Mouse (Mus musculus): Measurements from ENCODE around the gene Gpr160. TPM values are rescaled to one million over a fixed set of nuclear protein-coding genes. Genes with fewer than 3 reads are reported as not detected.
"Not testable (repeated sequence)": the region's sequence is repeated elsewhere in the genome, so short reads cannot be mapped to it uniquely, and the experiment has no call there.

Gene Gpr160
- polyA plus RNA-seq, 1 experiment from 2014 or later = 10.1 TPM

- no peaks in the 10 kb centered on the region for H3K36me3 ChIP-seq (ENCODE audit: control insufficient read depth, insufficient read depth, low read length)
- 68% methylated on average over 5 of the region's 6 CpGs for WGBS
- no peaks in the 10 kb centered on the region for H3K4me1 ChIP-seq (ENCODE audit: control insufficient read depth, insufficient read depth, low read length)
- no peak overlapping the region for H3K4me2 ChIP-seq (replicated peaks; ENCODE audit: low read depth, low read length)
- no peak overlapping the region for H3K4me3 ChIP-seq (ENCODE audit: low read length)
- no peaks in the 10 kb centered on the region for H3K9me3 ChIP-seq (ENCODE audit: control insufficient read depth, low read length)
- H3K27ac ChIP-seq (ENCODE audit: low read depth, low read length) = no peak overlapping the region
- H3K9ac ChIP-seq (ENCODE audit: low read depth, low read length) = no peak overlapping the region
- no peak for ATAC-seq (ENCODE audit: low FRiP score, low TSS enrichment)
- H3K27me3 ChIP-seq (ENCODE audit: control insufficient read depth, insufficient read depth, low read length) = no peaks in the 10 kb centered on the region; the same call in 1 of the 2 replicates
Observed at GRCm38 (mm10) chr3:30851422-30851821, 4.3 kb upstream of the Gpr160 start.

- H3K4me1 ChIP-seq (ENCODE audit: control insufficient read depth, insufficient read depth, low read length) = no peaks in the 10 kb centered on the region
- H3K36me3 ChIP-seq (ENCODE audit: control insufficient read depth, insufficient read depth, low read length) = no peaks in the 10 kb centered on the region
- no peaks in the 10 kb centered on the region; the same call in 1 of the 2 replicates for H3K27me3 ChIP-seq (ENCODE audit: control insufficient read depth, insufficient read depth, low read length)
- no peaks in the 10 kb centered on the region for H3K9me3 ChIP-seq (ENCODE audit: control insufficient read depth, low read length)
- no peak overlapping the region for H3K27ac ChIP-seq (ENCODE audit: low read depth, low read length)
- 91% methylated on average over 5 of the region's 5 CpGs for WGBS
- ATAC-seq (ENCODE audit: low FRiP score, low TSS enrichment) = no peak
- H3K4me3 ChIP-seq (ENCODE audit: low read length) = no peak overlapping the region
- H3K4me2 ChIP-seq (replicated peaks; ENCODE audit: low read depth, low read length) = no peak overlapping the region
- H3K9ac ChIP-seq (ENCODE audit: low read depth, low read length) = no peak overlapping the region
Observed at GRCm38 (mm10) chr3:30853596-30853995, 2.2 kb upstream of the Gpr160 start.

- H3K4me1 ChIP-seq (ENCODE audit: control insufficient read depth, insufficient read depth, low read length); ATAC-seq (ENCODE audit: low FRiP score, low TSS enrichment); H3K4me2 ChIP-seq (replicated peaks; ENCODE audit: low read depth, low read length); H3K4me3 ChIP-seq (ENCODE audit: low read length); H3K9me3 ChIP-seq (ENCODE audit: control insufficient read depth, low read length); H3K27ac ChIP-seq (ENCODE audit: low read depth, low read length); H3K9ac ChIP-seq (ENCODE audit: low read depth, low read length); H3K36me3 ChIP-seq (ENCODE audit: control insufficient read depth, insufficient read depth, low read length); H3K27me3 ChIP-seq (ENCODE audit: control insufficient read depth, insufficient read depth, low read length): not testable (repeated sequence)
- 93% methylated on average over 8 of the region's 8 CpGs for WGBS
Observed at GRCm38 (mm10) chr3:30859599-30859998, 3.8 kb downstream of the Gpr160 start.

DNA sequence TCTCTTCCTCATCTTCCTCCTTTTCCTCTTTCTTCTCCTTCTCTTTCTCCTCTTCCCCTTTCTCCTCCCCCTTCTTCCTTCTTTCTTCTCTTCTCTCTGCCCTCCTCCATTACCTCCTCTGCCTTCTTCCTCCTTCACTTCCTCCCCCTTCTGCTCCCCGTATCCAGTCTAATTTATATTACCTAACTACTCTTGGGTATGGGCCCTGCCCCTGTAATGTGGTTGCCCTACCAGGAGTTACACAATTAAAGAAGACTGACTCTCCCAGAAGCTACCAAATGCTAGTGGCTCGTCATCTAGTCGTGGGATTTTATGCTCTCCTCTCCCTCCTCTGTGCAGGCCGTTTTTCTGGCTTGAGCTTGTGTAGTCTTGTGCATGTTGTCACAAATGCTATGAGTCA, 5.0 kb downstream of the Gpr160 start:
- no peak for ATAC-seq (ENCODE audit: low FRiP score, low TSS enrichment)
- Histone ChIP-seq H3K9me3 (ENCODE audit: control insufficient read depth, low read length) (no peaks in the 10 kb centered on the region), H3K36me3 (ENCODE audit: control insufficient read depth, insufficient read depth, low read length) (no peaks in the 10 kb centered on the region), H3K27me3 (ENCODE audit: control insufficient read depth, insufficient read depth, low read length) (no peaks in the 10 kb centered on the region; the same call in 1 of the 2 replicates), H3K4me1 (ENCODE audit: control insufficient read depth, insufficient read depth, low read length) (no peaks in the 10 kb centered on the region), H3K27ac (ENCODE audit: low read depth, low read length) (no peak overlapping the region), H3K9ac (ENCODE audit: low read depth, low read length) (no peak overlapping the region), H3K4me2 (replicated peaks; ENCODE audit: low read depth, low read length) (no peak overlapping the region), H3K4me3 (ENCODE audit: low read length) (no peak overlapping the region)
- 79% methylated on average over 4 of the region's 4 CpGs for WGBS

- 63% methylated on average over 5 of the region's 5 CpGs for WGBS
- Histone ChIP-seq H3K4me2 (replicated peaks; ENCODE audit: low read depth, low read length) (no peak overlapping the region), H3K36me3 (ENCODE audit: control insufficient read depth, insufficient read depth, low read length) (no peaks in the 10 kb centered on the region), H3K27me3 (ENCODE audit: control insufficient read depth, insufficient read depth, low read length) (no peaks in the 10 kb centered on the region), H3K9ac (ENCODE audit: low read depth, low read length) (no peak overlapping the region), H3K4me1 (ENCODE audit: control insufficient read depth, insufficient read depth, low read length) (no peaks in the 10 kb centered on the region), H3K4me3 (ENCODE audit: low read length) (no peak overlapping the region), H3K27ac (ENCODE audit: low read depth, low read length) (no peak overlapping the region), H3K9me3 (ENCODE audit: control insufficient read depth, low read length) (no peaks in the 10 kb centered on the region)
- ATAC-seq (ENCODE audit: low FRiP score, low TSS enrichment) = no peak
Observed at GRCm38 (mm10) chr3:30863712-30864435, 8.1 kb downstream of the Gpr160 start.

- H3K9me3 ChIP-seq (ENCODE audit: control insufficient read depth, low read length) = no peaks in the 10 kb centered on the region
- H3K4me3 ChIP-seq (ENCODE audit: low read length) = no peak overlapping the region
- no peak for ATAC-seq (ENCODE audit: low FRiP score, low TSS enrichment)
- no peaks in the 10 kb centered on the region for H3K36me3 ChIP-seq (ENCODE audit: control insufficient read depth, insufficient read depth, low read length)
- H3K4me2 ChIP-seq (replicated peaks; ENCODE audit: low read depth, low read length) = no peak overlapping the region
- no peak overlapping the region for H3K9ac ChIP-seq (ENCODE audit: low read depth, low read length)
- H3K4me1 ChIP-seq (ENCODE audit: control insufficient read depth, insufficient read depth, low read length) = no peaks in the 10 kb centered on the region
- no peaks in the 10 kb centered on the region for H3K27me3 ChIP-seq (ENCODE audit: control insufficient read depth, insufficient read depth, low read length)
- H3K27ac ChIP-seq (ENCODE audit: low read depth, low read length) = no peak overlapping the region
- 76% methylated on average over 1 of the region's 1 CpGs for whole genome bisulfite sequencing
Observed at GRCm38 (mm10) chr3:30864640-30865039, 8.9 kb downstream of the Gpr160 start.

DNA sequence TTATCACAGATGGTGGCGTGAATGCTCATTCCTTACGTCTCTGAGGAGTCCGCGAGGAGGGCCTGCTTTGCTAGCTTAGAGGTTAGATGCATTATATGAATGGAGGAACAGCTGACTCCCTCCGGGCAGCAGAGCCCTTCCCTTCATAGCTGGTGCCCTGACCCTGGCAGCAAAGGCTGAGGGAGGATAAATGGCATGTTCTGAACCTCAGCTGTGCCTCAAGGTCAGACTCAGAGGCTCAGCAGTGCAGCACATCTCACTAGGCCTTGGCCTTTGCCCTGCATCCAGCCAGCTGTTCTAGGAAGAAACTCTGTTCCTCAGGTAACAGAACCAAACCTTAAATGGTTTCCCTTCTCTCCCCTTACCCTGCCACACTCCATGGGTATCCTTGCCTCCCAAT, 12.4 kb downstream of the Gpr160 start:
- no peaks in the 10 kb centered on the region for H3K27me3 ChIP-seq (ENCODE audit: control insufficient read depth, insufficient read depth, low read length)
- no peaks in the 10 kb centered on the region for H3K4me1 ChIP-seq (ENCODE audit: control insufficient read depth, insufficient read depth, low read length)
- H3K4me2 ChIP-seq (replicated peaks; ENCODE audit: low read depth, low read length) = no peak overlapping the region
- ATAC-seq (ENCODE audit: low FRiP score, low TSS enrichment) = no peak
- no peaks in the 10 kb centered on the region for H3K36me3 ChIP-seq (ENCODE audit: control insufficient read depth, insufficient read depth, low read length)
- H3K27ac ChIP-seq (ENCODE audit: low read depth, low read length) = no peak overlapping the region
- no peak overlapping the region for H3K9ac ChIP-seq (ENCODE audit: low read depth, low read length)
- H3K4me3 ChIP-seq (ENCODE audit: low read length) = no peak overlapping the region
- H3K9me3 ChIP-seq (ENCODE audit: control insufficient read depth, low read length) = no peaks in the 10 kb centered on the region
- WGBS = 82% methylated on average over 5 of the region's 5 CpGs

DNA sequence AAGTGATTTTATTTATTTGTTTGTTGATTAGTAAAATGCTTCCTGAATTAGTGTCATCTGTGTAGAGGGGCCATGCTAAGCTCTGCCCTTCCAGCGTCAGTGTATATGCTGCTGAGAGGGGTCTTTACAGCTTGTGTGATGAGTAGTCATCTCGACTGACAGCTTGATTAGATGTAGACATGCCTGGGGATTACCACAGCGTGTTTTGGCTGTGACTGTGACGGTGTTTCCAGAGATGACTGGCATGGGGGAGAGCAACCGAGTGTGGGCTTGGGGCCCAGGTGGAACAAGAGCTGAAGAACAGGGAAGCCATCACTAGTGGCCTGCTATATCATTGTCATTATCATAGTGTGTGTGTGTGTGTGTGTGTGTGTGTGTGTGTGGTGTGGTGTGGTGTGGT, 12.9 kb downstream of the Gpr160 start:
- ATAC-seq (ENCODE audit: low FRiP score, low TSS enrichment) = no peak
- Histone ChIP-seq H3K9me3 (ENCODE audit: control insufficient read depth, low read length) (no peaks in the 10 kb centered on the region), H3K4me1 (ENCODE audit: control insufficient read depth, insufficient read depth, low read length) (no peaks in the 10 kb centered on the region), H3K27me3 (ENCODE audit: control insufficient read depth, insufficient read depth, low read length) (no peaks in the 10 kb centered on the region), H3K36me3 (ENCODE audit: control insufficient read depth, insufficient read depth, low read length) (no peaks in the 10 kb centered on the region), H3K27ac (ENCODE audit: low read depth, low read length) (no peak overlapping the region), H3K4me3 (ENCODE audit: low read length) (no peak overlapping the region), H3K9ac (ENCODE audit: low read depth, low read length) (no peak overlapping the region), H3K4me2 (replicated peaks; ENCODE audit: low read depth, low read length) (no peak overlapping the region)
- 68% methylated on average over 5 of the region's 5 CpGs for WGBS

DNA sequence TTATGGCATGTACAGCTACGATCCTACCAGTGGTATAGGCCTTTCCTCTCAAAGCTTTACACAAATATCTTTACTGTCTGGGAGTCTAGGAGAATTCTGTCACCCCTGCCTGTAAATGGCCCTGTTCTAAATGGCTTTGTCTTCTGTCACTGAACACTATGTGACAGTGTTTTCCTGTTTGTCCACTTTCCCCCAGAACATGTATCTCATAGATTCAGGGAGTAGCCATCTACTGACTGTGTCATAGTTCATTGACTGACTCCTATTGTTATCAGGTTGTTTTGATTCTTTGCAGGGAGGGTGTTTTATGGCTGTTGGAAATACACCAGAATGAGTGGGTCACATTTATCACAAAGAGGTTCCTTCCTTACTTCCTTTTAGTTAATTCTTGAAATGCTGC, 14.2 kb downstream of the Gpr160 start:
- H3K4me3 ChIP-seq (ENCODE audit: low read length) = no peak overlapping the region
- H3K9me3 ChIP-seq (ENCODE audit: control insufficient read depth, low read length) = no peaks in the 10 kb centered on the region
- H3K36me3 ChIP-seq (ENCODE audit: control insufficient read depth, insufficient read depth, low read length) = no peaks in the 10 kb centered on the region
- H3K4me1 ChIP-seq (ENCODE audit: control insufficient read depth, insufficient read depth, low read length) = no peaks in the 10 kb centered on the region
- WGBS = 78% methylated on average over 1 of the region's 1 CpGs
- no peak for ATAC-seq (ENCODE audit: low FRiP score, low TSS enrichment)
- H3K4me2 ChIP-seq (replicated peaks; ENCODE audit: low read depth, low read length) = no peak overlapping the region
- H3K27me3 ChIP-seq (ENCODE audit: control insufficient read depth, insufficient read depth, low read length) = no peaks in the 10 kb centered on the region
- no peak overlapping the region for H3K9ac ChIP-seq (ENCODE audit: low read depth, low read length)
- H3K27ac ChIP-seq (ENCODE audit: low read depth, low read length) = no peak overlapping the region

Data from kidney, embryonic 14.5 days (tissue).